Mouse (Mus musculus): ENCODE measurements around the gene Fam181a. TPM values are rescaled to one million over a fixed set of nuclear protein-coding genes. Genes with fewer than 3 reads are reported as not detected.

Fam181a gene
- total RNA-seq (2021), result not detected
- long read RNA-seq, experiment 1, result 0 reads
- long read RNA-seq, experiment 2, result 0 reads

DNA sequence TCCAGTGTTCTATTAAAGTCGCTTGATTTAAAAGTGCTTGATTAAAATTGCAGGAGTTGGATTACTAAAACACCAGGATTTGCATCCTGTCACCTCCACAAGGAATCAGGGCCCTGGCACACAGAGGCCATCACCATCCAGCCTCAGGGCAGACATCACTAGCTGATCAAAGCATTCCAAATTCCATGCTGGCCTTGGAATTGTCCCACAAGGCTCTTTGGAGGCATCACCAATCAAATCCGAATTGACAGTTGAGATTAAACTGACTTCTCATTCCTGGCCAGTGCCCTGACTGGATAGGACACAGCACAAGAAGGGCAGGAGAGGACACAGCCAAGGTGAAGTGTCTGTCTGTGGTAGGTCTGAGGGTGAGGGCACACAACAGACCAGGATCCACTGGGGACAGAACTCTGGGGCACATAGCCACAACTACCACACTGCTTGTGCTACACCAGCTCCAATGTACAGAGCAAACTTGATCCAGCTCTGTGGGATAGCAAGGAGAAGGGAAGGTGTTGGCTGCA lies at the start of gene Fam181a:
Gene Fam181a, plus strand, starts transcription at position 232 of the 524 bp plus-strand sequence.
- peak in 1 of 2 experiments; percentile 24 for DNase-seq

DNA sequence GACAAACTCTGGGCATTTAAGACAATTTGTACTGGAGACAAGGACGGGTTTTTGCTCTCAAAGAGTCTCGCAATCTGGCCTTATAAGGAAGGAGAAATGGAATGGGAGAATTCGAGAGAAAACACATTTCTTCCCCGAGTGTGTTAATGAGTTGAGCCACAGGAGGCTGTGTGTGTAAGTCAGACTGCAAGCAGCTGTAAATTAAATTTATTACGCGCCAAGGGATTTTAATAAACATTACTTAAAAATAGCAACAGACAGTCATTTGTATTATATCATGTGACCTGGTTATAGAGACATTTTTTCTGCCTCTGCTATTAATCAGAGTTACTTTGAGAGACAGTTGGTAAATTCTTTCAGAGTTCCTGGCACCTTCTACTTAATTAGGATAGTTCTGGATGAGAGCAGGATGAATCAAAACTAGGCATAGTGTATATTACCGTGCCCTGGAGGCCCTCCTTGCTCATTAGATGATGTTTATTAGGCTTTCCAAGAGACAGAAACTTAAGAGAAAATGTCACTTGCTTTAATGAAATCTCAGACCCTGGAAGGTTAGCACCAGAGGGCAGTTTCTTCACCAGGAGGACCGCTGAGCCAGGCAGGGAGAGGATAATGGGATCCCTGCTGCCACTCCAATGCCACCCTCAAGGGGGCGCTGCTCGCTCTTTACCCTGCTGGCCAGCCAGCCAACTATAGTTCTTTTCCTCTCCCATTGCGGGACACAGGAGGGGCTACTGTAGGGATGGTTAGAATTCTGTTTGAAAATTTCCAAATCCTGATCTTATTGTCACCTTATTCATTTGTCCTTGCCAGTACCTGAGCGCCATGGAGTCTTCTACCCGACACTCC lies 48.5 kb upstream of the Fam181a start:
- DNase-seq, result peak; percentile 58 to 79

DNA sequence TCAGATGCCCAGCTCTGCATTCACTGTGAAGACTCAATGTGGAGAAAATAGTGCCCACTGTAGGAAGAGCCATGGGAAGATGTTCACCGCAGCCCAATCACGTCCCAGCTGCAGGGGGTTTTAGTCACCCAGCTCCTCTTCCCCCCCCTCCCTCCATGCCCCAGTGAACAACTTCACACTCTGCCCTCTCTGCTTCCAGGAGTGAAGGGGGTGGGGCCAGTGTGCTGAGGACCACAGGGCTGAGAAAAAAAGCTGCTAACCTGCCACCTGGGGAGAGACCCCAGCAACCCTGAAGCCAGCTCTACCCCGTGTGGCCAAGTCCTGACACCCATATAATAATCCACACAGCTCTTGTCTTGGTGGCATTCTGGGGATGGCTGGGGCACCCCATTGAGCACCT lies 44.2 kb upstream of the Fam181a start:
- DNase-seq, result no peak

DNA sequence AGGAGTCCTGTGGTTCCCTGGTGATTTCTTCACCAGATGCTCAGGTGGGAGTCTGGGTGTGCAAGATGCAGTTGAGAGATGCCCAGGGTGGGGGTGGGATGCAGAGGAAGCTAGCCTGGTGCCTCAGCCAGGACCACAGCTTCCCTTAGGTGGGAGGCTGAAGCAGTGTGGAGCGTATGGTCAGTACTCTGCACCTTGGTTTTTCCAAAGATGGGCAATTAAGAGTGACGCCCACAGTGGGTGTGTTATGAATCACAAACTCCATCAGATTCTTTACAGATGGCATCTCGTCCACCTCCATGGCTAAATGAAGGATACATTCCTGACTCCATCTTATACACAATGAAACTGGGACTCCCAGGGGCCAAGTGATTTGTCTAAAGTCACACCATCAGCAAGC lies 38.6 kb upstream of the Fam181a start:
- no peak for DNase-seq

DNA sequence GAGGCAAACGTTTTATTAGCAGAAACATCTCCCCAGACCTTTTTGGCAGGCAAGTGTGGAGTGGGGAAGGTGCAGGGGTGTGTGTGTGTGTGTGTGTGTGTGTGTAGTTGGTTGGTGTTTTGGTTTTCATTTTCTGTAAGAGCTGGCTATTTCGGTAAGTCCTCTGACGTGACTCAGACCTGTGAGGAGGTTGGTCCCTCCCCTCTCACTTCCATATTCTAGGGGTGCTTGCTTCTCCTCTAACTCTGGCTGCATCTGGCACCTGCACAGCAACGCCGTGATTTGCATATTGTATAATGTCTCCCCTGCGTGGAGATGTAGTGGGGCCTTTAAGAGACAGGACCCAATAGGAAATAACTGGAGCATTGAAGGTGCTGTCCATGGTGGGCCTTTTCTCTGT lies 37.7 kb upstream of the Fam181a start:
- DNase-seq, result no peak

DNA sequence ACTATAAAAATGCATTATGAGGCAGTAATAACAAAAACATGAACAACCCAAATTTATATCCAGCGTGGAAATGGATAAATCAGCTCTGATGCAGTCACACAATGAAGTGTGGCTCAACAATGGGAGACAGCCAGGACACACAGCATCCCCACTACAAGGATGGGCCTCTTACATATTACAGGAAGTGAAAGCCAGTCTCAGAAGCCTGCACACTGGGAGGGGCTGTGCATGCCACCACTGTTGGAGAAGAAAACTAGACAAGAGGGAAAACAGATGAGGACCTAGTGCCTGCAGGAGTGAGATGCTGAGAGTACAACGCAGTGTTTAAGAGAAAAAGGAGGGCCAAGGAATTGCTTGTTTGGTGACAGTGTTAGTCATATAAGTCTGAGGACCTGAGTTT lies 37.0 kb upstream of the Fam181a start:
- no peak for DNase-seq

DNA sequence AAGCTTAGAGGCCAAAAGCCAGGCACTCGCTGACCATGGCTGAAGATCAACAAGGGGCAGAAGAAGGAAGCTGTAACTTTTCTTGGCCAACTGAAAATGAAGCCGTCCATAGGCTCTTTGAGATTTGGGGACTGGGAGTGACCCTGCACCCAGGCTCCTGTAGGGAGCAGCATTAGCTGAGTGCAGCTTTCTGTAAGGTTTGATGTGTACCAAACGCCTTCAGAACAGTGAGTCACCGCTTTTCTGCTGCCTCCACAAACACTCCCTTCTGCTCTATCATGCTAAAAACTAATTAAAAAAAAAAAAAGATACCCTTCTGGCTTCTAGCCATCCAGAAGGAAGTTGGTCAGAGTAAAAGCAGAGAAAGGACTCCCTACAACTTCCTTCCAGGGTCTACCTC lies 34.4 kb upstream of the Fam181a start:
- DNase-seq, result no peak

DNA sequence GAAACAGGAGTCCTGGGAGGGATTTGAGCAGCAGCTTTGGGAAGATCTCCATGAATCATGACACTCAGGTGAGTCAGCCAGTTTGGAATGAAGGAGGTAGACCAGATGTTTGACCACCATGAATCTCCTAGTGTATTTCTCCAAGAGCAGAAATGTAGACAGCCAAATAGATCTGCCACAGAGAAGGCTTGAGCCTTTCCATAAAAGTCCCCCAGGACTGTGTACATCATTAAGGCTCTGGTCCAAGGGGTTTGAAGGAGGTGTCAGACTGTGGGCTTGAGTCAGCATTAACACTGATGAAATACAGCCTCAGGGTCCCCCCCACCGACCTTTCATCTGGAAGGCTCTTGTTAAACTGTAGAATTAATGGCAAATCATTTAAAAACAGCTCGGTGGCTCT lies 29.3 kb upstream of the Fam181a start:
- no peak for DNase-seq

DNA sequence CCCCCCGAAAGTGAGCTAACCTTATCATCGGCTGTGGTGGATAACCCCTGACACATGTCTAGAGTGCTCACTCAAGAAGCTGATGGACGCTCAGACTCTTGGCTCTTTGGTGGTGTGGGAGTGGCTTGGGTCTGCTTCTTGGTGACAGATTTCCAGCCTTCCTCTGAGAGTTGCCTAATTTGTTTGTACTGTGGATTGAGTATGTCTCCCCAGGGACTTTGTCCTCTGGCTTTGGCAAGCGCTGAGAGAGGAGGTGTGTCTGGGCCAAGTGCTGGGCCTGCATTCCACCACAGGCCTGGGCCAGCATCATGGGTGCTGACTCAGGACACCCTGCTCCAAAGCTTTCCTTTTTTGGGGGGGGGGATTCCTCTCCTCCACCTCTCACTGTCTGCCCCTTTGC lies 28.9 kb upstream of the Fam181a start:
- peak; percentile 23 to 40 for DNase-seq

DNA sequence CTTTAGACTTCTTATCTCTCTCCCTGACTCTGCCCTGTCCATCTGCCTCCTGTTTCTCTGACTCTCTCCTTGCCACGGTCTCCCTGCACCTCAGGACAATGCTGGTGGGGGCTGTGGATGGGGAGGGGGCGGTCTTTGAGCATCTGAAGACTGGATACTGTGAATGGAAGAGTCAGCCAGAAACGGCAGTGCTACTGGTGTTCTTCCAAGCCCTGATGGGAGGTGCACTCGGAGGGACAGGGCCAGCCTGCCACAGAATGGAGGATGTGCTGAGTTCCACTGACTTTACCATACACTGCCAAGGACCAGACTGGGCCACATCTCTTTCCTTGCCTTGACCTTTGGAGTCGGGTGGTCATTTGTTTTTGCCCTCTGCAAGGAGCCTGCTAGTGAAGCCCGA lies 27.8 kb upstream of the Fam181a start:
- DNase-seq, result no peak

DNA sequence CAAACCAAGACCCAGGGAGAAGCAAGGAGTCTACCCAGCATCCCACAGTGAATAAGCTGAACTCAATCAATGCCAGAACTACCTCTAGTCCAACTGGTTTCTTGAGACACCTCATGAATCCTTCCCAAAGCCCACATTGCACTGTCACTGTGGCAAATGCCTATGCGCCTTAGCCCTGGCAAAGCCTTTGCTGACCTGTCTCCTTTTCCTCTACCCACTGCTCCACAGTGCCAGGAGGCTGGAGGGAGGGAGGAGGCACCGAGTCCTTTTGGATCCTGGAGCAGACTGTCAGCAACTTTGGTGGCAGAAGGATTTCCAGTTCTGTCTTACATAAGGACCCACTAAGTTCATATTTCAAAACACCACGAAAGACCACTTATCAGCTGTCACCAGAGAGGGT lies 27.4 kb upstream of the Fam181a start:
- no peak for DNase-seq

DNA sequence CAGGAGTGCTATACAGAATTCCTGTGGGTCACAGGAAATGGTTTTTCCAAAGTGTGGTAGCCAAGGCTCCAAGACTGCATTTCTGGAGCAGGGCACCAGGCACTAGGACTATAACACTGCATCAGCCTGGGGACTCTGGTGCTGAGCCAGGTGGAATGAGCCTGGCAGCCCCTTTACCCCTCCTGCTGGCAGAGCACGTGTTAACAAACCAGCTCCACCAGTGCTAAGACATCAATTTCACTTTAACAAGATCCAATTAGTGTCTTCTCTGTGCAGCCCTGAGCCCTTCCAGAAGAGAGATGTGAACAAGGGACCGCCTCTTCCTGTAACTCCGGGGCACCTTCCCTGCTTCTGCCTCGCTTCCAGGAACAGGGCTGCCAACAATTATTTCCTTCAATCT lies 23.5 kb upstream of the Fam181a start:
- no peak for DNase-seq

DNA sequence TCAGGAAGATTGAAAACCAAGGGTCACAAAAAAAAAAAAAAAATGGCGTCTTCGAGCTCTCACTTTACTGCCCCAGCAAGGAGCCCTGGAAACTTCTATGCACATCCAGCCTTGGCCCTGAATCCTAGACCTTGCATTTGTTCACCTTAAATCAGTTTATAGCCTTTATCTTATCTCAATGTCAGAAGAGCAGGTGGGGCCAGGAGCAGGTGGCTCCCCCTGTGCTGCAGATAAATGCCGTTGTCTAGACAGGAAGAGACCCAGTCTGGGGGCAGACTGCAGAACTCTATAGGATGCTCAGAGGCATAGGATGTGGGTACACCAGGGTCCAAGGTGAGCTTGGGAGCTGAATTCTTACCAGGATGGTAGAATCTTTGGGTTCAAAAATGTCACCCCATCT lies 18.4 kb upstream of the Fam181a start:
- DNase-seq, result no peak

DNA sequence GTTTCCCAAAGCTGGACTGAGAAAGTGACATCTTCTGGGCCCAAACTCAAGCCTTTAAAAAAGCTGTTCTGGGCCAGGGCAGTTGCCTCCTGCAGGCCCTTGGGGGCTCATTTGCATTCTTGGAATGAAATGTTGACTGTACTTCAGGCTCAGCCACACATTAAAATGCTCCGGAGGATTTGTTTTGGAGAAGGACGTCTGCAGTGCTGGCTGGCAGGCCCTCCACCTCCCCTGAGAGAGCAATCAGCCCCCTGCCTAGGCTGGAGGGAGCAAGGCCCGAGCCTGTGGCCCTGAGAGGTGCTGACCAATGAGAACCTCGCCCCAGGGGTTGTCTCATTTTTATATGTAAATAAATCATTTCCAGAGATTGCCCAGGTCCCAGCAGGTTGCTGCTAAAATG lies 14.5 kb upstream of the Fam181a start:
- DNase-seq, result no peak

DNA sequence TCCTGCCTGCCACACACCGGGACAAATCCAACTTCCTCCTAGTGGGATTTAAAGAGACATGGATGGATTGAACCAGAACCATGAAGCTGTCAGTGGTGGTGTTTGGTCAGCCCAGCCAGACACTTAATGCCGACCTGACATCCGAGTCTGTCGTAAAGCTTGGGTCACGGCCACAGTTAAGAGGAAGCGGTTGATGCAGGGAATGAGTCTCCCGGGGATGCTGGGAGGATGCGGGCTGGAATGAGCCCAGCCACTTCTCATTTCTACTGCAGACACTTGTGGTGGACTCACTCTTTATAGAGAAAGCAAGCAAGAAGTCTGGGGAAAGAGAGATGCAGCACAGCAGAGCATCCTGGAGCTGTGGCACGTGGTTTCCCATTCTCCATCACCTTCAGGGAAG lies 10.3 kb upstream of the Fam181a start:
- DNase-seq, result no peak

DNA sequence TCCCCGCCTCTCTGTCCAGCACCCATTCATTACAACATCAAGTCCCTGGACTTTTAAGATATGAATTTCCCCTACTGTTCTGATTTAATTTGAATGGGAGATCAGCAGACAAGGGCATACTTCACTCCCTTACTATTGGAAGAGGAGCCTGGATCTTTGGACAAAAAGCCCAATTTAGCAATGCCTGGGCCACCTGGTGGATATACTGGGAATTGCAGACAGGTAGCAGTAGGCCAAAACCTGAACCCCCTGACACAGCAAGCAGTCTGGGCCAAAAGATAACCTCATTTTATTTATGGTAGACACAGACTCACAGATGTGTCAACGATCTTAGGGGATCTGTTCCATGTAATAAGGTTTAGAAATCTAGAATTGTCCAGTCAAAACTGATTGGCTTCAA lies 9.1 kb upstream of the Fam181a start:
- peak; percentile 67 to 72 for DNase-seq

DNA sequence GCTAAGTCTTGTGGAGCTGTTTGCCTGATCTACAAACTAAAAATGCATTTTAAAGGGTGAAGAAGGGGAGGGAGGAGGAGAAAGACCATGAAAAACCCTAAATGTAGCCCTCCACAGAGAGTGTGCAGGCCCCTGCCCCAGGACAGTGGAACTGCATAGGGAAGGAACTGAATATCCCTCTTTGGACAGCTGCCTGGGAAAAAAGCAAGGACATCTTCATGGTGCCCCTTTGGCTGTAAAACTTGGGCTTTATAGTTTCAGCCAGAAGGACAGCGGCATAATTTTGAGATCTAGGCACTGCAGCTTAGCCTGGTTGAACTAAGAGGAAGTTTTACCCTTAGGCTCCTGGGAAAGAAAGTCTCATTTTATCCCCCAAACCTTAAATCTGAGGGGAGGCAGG lies 7.8 kb upstream of the Fam181a start:
- peak in 1 of 2 experiments; percentile 19 for DNase-seq

DNA sequence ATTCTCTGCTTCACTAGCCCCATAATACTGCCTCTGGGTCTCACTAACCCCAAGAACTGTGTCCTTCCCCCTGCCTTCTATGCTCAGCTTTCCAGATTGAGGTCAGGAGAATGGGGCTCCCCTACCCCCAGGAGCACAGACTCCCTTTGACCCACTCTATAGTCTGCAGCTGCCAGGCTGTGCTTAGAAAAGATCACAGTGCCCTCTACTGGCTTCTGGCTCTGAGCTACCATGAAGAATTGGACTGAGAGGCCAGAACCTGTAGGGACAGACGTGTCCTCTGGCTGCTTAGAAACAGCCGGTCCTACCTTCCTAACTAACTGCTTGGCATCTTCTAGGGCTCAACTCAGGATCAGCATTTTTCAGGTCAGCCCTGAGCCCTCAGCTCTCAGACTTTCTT lies 4.6 kb upstream of the Fam181a start:
- peak; percentile 41 to 59 for DNase-seq

DNA sequence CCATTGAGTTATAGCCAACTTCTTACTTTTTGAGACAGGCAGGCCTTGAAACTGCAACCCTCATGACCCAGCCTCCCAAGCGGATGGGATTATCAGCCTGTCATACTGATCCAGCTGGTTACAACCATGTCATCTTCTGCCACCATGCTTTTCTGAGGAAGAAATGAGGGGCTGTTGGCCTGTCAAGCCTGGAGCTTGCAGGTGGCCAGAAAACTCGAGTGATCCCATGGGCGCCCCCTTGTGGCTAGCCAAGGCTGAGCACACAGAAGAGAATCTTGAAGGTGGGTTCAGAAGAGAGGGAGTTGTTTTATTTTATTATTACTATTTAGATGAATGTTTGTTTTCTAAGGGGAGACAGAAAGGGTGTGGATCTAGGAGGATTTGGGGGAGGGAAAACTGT lies 4.1 kb upstream of the Fam181a start:
- DNase-seq, result peak; percentile 66 to 83

DNA sequence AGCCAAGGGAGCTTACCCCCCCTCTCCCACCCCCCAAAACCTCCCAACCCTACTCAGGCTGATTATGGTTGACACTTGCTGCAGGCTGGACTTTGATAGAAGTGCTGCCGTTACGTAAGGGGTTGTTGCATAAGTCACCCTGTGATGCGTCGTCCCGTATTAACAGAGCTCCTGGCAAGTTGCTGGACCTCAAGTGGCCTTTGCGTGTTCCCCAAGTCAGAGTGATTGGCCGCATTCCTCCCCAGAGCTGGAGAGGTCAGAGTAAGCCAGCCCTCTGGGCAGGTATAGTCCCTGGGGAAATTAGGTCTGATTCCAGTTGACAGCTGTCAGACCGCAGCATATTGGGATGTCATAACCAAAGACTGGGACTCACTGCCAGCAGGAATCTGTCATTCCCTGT lies 1.1 kb downstream of the Fam181a start:
- peak in 1 of 2 experiments; percentile 41 for DNase-seq

DNA sequence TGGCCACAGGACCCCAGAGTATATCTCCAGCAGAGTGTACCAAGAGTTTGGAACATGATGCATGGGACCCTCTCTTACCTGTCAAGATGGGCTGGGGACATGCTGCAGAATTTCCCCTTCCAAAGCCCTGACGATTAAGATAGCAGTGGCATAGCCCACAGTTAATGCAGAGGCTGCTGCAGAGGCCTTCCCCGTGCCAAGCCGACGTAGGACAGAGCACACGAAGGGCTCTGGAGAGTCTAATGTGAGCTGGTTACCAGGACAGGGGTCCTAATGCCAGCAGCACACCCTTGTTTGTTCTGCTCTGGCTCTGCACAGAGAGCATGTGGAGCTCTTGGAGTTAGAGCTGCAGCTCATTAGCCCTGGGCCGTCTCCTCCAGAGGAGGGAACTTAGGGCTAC lies 2.5 kb downstream of the Fam181a start:
- no peak for DNase-seq

DNA sequence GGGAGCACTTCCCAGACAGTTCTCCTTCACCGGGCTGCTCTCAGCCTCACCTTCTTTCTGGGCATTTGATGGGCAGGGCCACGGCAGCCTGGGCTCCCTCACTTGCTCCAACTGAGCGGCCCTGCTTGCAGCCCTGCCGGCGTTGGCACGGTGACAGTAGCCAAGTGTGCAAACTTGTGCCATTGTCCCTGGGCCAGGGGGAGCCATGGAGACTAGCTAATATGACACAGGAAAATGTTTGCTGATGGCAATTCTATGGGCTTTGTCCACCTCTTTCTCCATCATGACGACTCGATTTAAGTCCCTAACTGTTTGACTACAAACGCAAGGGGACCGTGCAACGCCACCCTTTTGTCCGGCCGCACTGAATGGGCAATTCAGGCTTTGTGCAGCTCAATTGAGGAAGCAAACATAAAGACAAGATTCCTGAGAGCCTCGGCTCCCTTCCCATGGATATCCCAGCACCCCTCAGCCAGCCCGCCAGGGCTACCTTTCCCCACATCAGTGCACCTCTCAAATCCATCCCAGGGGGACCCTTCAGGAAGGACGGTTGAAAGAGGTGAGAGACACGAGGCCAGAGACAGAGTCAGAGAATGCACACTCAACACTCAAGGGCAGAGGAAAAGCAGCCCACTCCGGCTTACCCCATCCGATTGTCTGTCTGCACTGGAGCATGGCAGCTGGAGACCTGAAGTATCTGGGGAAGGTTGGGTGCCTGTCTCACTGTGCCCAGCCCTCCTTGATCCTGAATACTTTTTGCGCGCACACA lies 3.3 kb downstream of the Fam181a start:
- DNase-seq, result peak in 1 of 2 experiments; percentile 24
